Mouse (Mus musculus) adipocyte (in vitro differentiated cells): ENCODE results near the gene Ccdc92b.
A peak's percentile ranks its signal among the peaks of the same experiment; 100 is the strongest.

ENCODE experiments used
- DNase-seq: peaks from one replicate; pipeline ENCODE4 v3.0.0-alpha.2; 2016; ENCODE audit warnings: low spot score

Ccdc92b gene

DNA sequence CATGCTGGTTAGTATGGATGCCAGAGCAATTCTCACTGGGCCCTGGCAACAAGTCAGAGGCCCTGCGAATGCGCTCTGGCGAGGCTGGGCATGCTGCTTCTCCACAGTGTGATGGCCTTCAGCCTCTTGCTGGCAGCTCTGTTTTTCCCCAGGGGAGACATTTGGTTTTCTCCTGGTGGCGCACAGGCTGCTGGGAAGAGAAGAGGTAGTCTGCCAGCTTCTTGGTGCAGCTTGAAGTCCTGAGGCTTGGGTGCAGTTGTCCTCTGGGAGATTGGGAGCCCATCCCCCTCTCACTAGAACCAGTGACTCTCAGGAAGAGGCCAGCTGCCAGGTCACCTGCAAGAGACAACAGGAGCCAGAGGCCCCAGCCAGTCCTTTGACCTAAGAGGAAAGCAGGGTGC is 33.4 kb downstream of the Ccdc92b start:
- peak; percentile 81 for DNase-seq

DNA sequence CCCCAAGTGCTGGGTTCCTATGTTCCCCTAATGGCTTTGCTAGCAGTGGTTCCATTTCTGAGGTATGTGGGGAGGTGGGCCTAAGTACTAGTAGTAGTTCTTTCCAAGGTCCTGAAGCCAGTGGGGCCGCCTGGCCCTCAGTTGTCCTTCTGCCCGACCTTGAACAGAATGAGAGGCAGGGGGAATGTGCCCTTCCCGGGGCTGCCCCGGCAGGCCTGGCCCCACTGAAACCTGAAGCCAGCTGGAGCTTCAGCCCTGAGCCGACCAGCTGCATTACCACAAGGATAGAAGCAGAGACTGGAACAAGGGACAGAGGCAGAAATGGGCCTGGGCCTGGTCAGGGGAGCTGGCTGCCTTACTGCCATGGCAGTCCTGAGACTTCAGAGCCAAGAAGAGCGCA is 34.0 kb downstream of the Ccdc92b start:
- no peak for DNase-seq

DNA sequence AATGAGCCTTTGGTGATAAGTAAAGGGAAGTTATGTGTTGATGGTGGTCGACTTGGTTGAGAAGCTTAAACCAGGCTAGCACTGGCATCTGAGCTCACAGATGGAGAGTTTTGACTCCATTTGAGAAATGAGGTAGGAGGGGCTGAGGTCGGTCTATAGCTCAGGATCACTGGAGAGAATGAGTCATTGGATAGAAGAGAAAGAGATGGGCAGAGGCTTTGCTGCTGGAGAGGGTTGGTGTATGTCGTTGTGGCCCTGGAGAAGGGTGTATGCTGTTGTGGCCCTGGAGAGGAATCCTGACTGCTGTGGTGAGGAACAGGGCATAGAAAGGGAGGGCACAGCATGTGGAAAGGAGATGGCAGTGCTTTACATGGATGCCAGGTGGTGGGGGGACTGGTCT is 36.5 kb downstream of the Ccdc92b start:
- DNase-seq = no peak

DNA sequence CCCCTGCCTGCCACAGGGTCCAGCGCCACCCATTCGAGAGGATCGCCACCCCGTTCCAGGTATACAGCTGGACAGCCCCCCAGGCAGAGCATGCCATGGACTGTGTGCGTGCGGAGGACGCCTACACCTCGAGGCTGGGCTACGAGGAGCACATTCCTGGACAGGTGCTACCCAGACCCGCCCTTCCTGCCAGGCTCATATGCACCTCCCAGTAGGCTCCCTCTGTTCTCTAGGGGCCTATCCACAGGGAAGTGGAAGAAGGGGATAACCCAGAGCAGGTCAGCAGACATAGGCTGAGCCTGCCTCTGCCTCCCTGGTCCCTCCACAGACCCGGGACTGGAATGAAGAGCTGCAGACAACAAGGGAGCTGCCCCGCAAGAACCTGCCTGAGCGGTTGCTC is 40.9 kb downstream of the Ccdc92b start:
- no peak for DNase-seq

DNA sequence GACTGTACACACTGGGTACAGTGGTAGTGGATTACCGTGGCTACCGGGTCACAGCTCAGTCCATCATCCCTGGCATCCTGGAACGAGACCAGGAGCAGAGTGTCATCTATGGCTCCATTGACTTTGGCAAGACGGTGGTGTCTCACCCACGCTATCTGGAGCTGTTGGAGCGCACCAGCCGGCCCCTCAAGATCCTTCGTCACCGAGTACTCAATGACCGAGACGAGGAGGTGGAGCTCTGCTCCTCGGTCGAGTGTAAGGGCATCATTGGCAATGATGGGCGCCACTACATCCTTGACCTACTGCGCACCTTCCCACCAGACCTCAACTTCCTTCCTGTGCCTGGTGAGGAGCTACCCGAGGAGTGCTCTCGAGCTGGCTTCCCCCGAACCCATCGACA is 42.2 kb downstream of the Ccdc92b start:
- DNase-seq = no peak

DNA sequence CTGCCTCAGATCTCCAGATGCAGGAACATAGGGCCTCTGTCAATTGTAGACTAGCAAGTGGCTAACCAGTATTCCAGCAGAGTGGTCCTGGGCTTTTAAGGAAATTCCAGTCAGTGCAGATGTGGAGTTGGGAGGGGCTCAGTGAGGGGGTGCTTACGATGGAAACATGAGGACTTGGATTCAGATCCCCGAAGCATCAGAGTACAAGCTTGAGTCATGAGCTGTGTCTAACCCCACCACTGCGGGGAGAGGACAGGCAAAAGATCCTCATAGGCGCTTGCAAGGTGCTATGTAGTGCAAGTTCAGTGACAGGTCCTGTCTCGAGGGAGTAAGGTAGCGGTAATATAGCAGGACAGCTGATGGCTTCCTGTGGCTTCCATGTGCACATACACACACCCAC is 42.8 kb downstream of the Ccdc92b start:
- DNase-seq = no peak

DNA sequence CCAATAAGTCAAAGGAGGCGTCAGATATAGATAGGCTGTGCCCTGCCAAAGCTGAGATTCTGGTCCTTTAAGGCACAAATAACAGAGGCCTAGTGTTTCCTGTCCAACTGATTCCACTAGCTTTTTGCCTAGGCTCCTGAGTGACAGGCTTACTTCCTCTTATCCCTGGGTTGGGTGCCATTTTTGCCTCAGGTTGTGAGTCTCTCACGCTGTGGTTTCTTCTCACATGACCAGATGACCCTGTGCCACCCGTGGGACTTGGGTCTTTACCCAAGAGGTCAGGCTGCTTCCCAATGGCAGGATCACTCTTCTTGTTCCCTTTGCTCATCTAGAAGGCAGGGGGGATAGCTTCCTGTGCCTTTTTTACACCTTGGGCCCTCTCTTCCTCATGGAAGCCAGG is 44.9 kb downstream of the Ccdc92b start:
- no peak for DNase-seq

DNA sequence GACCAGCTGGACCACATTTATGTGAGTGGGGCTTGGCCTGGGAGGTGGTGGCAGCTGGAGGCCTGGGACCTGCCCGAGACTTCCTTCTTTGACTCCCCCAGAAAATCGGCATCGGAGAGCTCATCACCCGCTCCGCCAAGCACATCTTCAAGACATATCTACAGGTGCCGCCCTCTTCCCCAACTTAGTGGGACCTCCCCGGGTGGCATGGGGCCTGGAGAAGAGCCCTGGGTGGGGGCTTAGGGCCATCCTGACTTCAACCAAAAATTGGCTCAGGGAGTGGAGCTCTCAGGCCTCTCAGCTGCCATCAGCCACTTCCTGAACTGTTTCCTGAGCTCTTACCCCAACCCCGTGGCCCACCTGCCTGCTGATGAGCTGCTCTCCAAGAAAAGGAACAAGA is 45.5 kb downstream of the Ccdc92b start:
- no peak for DNase-seq

DNA sequence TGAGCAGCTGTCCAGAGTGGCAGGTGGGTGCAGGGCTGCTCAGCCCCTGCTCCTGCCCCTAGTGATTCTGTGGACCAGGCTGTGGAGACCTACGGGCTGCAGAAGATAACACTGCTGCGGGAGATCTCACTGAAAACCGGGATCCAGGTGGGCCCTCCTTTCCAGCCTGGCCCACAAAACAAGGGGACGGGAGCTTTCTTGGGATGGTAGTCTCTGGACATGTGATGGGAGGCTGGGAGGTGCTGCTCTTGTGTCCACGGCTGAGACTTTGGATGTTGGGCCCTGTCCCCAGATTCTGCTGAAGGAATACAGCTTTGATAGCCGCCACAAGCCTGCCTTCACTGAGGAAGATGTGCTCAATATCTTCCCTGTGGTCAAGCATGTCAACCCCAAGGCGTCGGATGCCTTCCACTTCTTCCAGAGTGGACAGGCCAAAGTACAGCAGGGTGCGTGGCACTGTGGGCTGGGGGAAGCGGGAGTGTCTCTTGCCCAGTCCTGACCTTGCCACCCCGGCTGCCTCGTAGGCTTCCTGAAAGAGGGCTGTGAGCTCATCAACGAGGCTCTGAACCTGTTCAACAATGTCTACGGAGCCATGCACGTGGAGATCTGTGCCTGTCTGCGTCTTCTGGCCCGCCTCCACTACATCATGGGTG is 46.4 kb downstream of the Ccdc92b start:
- DNase-seq = no peak

DNA sequence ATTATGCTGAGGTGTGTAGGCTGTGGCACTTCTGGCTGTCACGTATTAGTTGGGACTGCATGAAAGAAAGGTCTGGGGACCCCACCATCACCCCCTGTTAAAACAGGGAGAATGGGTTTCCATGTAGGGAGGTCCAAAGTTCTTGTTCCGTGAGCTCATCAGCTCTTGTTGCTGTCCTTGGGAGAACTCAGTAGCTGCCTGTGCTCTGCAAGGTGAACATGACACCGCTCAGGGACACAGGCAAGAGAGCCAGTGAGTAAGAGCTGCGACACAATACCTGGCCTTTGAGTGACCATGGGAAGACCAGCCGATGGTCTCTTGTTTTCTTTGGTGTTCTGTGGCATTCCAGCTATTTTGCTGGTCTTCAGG is 46.9 kb downstream of the Ccdc92b start:
- no peak for DNase-seq

DNA sequence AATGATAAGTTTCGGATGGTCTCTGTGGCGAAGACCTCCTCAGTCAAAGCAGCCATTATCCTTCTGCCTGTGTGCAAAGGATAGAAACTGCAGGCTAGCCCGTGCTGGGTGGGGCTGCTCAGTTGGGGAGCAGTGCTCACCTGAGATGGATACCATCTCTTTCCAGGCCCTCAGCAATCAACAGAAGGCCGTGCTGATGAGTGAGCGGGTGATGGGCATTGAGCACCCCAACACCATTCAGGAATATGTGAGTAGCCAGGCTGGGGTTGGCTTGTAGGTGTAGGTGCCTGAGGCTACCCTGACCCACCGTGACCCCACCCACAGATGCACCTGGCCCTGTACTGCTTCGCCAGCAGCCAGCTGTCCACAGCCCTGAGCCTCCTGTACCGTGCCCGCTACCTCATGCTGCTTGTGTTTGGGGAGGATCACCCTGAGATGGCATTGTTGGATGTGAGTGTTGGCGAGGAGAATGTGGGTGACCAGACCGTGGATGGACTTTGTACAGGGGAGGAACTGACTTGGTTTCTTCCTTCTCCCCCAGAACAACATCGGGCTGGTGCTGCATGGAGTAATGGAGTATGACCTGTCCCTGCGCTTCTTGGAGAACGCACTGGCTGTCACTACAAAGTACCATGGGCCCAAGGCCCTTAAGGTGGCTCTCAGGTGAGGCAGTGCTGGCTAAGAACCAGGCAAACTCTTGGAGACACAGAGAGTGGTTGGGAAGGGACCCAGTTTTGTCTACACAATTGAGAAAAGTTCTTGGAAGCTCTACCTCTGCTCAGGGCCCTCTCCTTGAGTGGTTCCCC is 47.6 kb downstream of the Ccdc92b start:
- DNase-seq = no peak

DNA sequence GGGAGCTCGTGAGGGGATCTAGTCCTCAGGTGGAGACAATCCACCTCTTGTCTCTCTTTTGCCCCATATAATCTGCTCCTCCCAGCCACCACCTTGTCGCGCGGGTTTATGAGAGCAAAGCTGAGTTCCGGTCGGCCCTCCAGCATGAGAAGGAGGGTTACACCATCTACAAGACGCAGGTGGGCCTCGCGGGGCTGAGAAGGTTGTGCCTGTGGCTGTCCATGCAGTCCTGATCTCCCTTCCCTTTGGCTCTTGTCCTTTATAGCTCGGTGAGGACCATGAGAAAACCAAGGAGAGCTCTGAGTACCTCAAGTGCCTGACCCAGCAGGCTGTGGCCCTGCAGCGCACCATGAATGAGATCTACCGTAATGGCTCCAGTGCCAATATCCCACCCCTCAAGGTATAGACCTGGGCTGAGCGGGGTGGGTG is 48.2 kb downstream of the Ccdc92b start:
- DNase-seq = no peak

DNA sequence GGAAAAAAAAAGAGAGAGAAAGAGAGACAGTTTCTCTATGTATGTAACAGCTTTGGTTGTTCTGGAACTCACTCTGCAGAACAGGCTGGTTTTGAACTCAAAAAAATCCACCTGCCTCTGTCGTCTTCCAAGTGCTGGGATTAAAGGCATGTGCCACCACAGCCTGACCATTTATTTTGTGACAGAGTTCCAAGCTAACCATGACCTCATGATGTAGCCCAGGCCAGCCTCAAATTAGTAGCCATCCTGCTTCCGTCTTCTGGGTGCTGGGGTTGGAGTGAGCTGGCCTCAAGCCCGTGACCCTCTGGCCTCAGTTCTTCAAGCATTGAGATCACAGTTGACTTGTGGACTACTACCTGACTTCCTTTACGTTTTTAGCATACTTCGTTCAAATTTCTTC is 49.1 kb downstream of the Ccdc92b start:
- no peak for DNase-seq

DNA sequence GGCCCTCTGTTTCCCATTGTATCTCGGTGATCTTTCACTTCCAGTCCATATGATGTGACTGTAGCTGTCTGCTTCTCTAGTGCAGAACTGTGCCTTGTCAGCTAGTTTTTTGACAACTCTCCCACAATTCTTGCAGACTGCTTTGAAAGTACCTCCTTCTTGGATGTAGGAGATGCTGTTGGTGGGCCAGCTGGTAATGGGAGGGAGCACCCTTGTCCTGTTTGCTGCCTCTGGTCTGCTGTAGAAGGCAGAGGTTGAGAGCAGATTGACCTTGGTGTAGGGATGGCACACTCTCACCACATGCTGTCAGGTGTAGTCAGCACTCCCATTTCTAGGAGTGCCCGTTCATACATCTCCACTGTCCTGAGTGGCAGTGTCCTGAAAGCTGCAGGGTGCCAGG is 49.6 kb downstream of the Ccdc92b start:
- DNase-seq = no peak

DNA sequence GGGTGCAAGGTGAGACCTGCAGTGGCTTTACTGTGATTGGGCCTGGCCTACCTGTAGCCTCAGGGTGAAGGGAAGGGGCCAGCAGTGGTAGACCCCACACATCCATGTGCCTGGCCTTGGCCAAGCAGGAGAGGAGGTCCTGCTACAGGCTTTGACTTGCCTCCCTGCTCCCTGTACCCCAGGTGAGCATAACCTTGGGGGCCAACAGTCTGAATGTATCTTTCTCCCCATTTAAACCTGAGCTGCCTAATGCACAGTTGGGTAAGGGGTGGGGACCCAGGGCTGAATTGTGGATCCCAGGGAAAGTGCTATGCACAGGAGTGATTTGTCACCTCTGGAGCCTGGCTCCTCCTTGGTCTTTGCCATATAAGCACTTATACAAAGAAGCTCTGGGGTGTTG is 50.7 kb downstream of the Ccdc92b start:
- DNase-seq = no peak

DNA sequence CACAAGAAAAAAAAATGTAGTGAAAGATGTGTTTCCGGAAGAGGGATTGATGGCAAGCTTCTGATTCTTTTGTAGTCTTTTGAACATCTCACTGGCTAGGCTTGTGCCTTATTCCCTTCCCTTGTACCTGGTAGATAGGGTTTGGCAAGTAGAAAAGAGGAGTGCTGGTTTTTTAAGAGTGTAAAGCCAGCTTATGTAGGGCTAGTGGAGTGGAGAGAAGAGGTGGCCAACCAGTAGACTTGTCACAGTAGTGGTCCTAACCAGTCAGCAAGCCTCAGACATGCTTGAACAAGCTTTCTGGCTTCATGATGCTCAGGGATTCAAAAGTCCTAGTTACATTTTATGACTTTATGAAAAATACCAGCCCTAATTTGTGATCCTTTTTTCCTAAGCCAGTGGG is 51.6 kb downstream of the Ccdc92b start:
- DNase-seq = no peak

DNA sequence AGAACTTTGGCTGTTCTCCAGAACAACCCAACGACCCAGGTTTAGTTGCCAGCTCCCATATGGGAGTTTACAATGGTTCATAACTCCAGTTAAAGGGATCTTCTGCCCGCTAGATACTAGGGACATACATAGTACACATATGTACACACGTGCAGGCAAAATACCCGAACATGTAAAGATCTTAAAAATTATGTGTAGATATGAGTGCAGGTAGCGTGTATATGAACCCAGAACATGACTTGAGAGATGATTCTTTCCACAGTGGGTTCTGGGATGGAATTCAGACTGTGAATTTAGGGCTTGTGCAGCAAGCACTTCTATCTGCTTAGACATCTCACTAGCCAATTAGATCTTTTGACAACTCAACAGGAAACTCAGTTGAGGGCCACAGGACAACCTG is 52.4 kb downstream of the Ccdc92b start:
- DNase-seq = no peak

DNA sequence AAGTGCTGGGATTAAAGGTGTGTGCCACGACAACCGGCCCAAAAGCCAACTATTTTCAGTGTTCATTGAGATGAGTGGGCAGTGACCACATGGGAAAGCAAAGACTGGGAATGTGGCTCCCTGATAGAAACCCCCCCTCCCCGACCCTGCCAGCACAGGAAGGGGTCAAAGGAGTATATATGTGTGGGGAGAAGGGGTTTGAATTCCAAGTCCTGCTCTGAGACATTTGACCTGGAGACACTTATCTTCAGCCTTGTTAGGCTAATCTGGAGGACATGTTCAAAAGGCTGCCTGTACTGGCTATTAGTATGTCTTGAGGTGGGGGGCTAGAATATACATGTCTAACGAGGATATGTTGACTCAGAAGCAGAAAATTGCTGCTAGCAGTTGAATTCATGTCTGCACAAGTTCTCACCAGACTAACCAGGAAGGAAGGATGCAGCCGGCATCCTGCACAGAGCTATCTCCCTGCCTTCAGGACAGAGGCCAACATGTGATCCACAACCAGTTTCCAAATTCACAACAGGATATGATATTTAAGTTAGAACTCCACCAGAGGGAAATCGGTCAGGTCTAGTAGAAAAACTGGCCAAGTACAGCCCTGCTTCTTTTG is 53.6 kb downstream of the Ccdc92b start:
- no peak for DNase-seq

DNA sequence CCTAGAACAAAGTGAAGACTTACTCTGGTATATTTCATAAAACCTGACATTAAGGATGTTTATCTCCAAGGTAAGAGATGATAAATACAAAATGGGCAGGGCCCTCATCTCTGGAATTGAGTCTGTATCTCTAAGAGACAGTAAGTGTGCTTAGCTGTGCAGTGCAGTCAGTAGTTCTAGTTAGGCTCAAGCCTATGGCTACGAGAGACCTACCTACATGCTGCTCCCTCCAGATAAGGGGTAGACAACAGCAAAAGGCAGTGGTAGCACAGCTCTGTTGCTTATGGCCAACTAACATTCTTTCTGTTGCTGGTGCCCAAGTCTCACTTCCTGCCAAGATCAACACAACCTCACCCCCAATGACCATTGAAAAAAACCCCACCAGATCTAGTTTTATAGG is 54.2 kb downstream of the Ccdc92b start:
- DNase-seq = no peak

DNA sequence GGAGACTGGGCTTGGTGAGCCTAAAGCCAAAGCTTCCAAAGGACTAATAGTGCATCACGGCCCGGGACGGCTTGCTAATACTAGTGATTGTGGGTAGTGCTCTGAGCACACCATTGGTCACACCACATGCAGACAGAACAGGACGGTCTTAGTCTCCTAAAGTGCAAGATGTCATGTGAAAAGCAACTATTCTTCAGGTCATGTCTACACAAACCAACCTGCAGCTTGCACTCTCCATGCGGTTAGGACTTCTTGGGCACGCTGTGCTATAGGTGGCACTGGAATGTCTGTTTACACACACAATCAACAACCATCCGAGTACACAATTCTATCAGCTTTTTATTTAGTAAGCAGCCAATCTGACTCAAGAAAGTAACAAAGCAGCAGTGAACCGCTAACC is 55.3 kb downstream of the Ccdc92b start:
- no peak for DNase-seq

DNA sequence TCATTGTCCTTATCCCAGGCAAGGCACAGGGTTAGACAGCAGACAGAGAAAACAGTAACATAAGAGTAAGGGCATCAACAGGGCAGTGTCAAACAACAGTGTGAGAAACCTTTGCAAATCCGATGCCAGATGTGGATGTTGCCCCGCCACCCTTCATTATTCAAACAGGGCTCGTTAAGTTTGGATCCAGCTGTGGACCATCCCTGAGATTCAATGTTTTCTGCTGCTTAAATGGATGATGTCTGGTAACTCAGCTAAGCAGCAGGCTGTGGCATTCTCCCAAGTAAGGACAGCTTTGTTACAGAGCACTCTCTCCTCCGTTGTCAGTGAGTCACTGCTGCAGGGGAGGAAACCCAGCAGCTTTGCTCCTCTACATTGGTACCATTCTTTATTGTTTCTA is 55.8 kb downstream of the Ccdc92b start:
- DNase-seq = no peak
